Mouse (Mus musculus) kidney, embryonic 15.5 days (tissue): ENCODE measurements around the gene Itgal. TPM values are rescaled to one million over a fixed set of nuclear protein-coding genes. Genes with fewer than 3 reads are reported as not detected.
"Not testable (repeated sequence)": the region's sequence is repeated elsewhere in the genome, so short reads cannot be mapped to it uniquely, and the experiment has no call there.

Experiments used
- ATAC-seq: fragments of 200-750 bp; cut with Nextera tagmentation; replicated peaks from 2 replicates; pipeline ENCODE4 v1.8.0; 2017; ENCODE audit warnings: moderate TSS enrichment; ENCODE audit not compliant: low FRiP score
- H3K27ac ChIP-seq: fragments of 300-500 bp; sonication (generic); 2 replicates; pipeline ENCODE4 v1.5.1; 2015; ENCODE audit warnings: mild to moderate bottlenecking, inconsistent platforms
- H3K27me3 ChIP-seq: fragments of 300-500 bp; sonication (generic); 2 replicates; pipeline ENCODE4 v1.6.1; 2015; ENCODE audit warnings: inconsistent platforms
- H3K36me3 ChIP-seq: fragments of 300-500 bp; sonication (generic); 2 replicates; pipeline ENCODE4 v1.6.1; 2015; ENCODE audit warnings: inconsistent platforms
- H3K4me1 ChIP-seq: fragments of 300-500 bp; sonication (generic); 2 replicates; pipeline ENCODE4 v1.6.1; 2015; ENCODE audit warnings: inconsistent platforms
- H3K4me2 ChIP-seq: fragments of 300-500 bp; sonication (generic); 2 replicates; pipeline ENCODE4 v1.6.1; 2015; ENCODE audit warnings: moderate library complexity, mild to moderate bottlenecking, inconsistent platforms
- H3K4me3 ChIP-seq: fragments of 300-500 bp; sonication (generic); replicated peaks from 2 replicates; pipeline ENCODE4 v1.5.1; 2015; ENCODE audit warnings: mild to moderate bottlenecking, inconsistent platforms
- H3K9ac ChIP-seq: fragments of 300-500 bp; sonication (generic); 2 replicates; pipeline ENCODE4 v1.6.1; 2015; ENCODE audit warnings: mild to moderate bottlenecking, inconsistent platforms
- H3K9me3 ChIP-seq: fragments of 300-500 bp; sonication (generic); replicated peaks from 2 replicates; pipeline ENCODE4 v1.6.1; 2016; ENCODE audit warnings: inconsistent platforms
- WGBS: fragments of 180-500 bp; shearing (Covaris S2); methylation state at CpG from one replicate; pipeline ENCODE4 v1.1.7; 2015; ENCODE audit warnings: mixed read lengths; 5-methylcytosine and 5-hydroxymethylcytosine counted together
- polyA plus RNA-seq: library from polyadenylated mRNA; unstranded; fragments of >200 nt; fragmentation: Nextera tagmentation; extraction: Ambion mirVana; gene quantifications from 2 replicates; pipeline ENCODE4 v1.2.1, GENCODE M21; 2015

Itgal gene
- polyA plus RNA-seq, 1 experiment from 2014 or later, result 1.2 TPM

- peak overlapping the region; percentile 85 for H3K4me3 ChIP-seq
- no peaks in the 10 kb centered on the region for H3K9me3 ChIP-seq
- WGBS, result under 1% methylated on average over 41 of the region's 42 CpGs
- H3K27ac ChIP-seq, result peak overlapping the region; percentile 99
- H3K4me1 ChIP-seq, result peaks cover 43% of the 10 kb centered on the region
- peak overlapping the region; percentile 83 for H3K4me2 ChIP-seq
- peaks cover 31% of the 10 kb centered on the region for H3K36me3 ChIP-seq
- no peaks in the 10 kb centered on the region for H3K27me3 ChIP-seq
- peak overlapping the region; percentile 91 for H3K9ac ChIP-seq
- ATAC-seq, result peak; percentile 65
Measured at GRCm38 (mm10) chr7:127345092-127345491, 49.0 kb downstream of the Itgal start.

GRCm38 (mm10) chr7:127345512-127346325, 49.7 kb downstream of the Itgal start, which contains the start of gene Zfp768:
Gene Zfp768 (minus strand): TSS chr7:127345589.
- Histone ChIP-seq H3K9me3 (no peaks in the 10 kb centered on the region), H3K4me2 (peak within 1 kb of the TSS; percentile 83)

GRCm38 (mm10) chr7:127346676-127347075, 50.6 kb downstream of the Itgal start:
- H3K9ac ChIP-seq, result no peak overlapping the region; the same call in 1 of the 2 replicates
- H3K27ac ChIP-seq, result peak overlapping the region; percentile 99; the same call in 1 of the 2 replicates
- H3K27me3 ChIP-seq, result no peaks in the 10 kb centered on the region
- WGBS, result 17% methylated on average over 8 of the region's 8 CpGs
- peaks cover 38% of the 10 kb centered on the region for H3K4me1 ChIP-seq
- ATAC-seq, result no peak
- H3K9me3 ChIP-seq, result no peaks in the 10 kb centered on the region
- peaks cover 24% of the 10 kb centered on the region for H3K36me3 ChIP-seq
- peak overlapping the region; percentile 85 for H3K4me3 ChIP-seq
- H3K4me2 ChIP-seq, result peak overlapping the region; percentile 83

More at GRCm38 (mm10) chr7:127345512-127346325, 49.7 kb downstream of the Itgal start, which contains the start of gene Zfp768:
- Histone ChIP-seq H3K9ac (peak within 1 kb of the TSS; percentile 91), H3K27ac (peak within 1 kb of the TSS; percentile 99), H3K27me3 (no peaks in the 10 kb centered on the region), H3K4me1 (peaks cover 43% of the 10 kb centered on the region), H3K36me3 (peaks cover 31% of the 10 kb centered on the region), H3K4me3 (peak within 1 kb of the TSS; percentile 85)
- ATAC-seq, result peak; percentile 93
- WGBS, result under 1% methylated on average over 75 of the region's 76 CpGs

GRCm38 (mm10) chr7:127351230-127352004, 55.4 kb downstream of the Itgal start:
- no peak overlapping the region for H3K9ac ChIP-seq
- H3K4me3 ChIP-seq, result no peak overlapping the region
- H3K36me3 ChIP-seq, result no peaks in the 10 kb centered on the region
- ATAC-seq, result no peak
- no peaks in the 10 kb centered on the region for H3K9me3 ChIP-seq
- peaks cover 11% of the 10 kb centered on the region for H3K4me1 ChIP-seq
- H3K27me3 ChIP-seq, result peaks cover under 1% of the 10 kb centered on the region; the same call in 1 of the 2 replicates
- H3K27ac ChIP-seq, result no peak overlapping the region
- H3K4me2 ChIP-seq, result no peak overlapping the region
- 88% methylated on average over 5 of the region's 5 CpGs for WGBS

GRCm38 (mm10) chr7:127355796-127356195, 59.7 kb downstream of the Itgal start:
- no peaks in the 10 kb centered on the region for H3K36me3 ChIP-seq

GRCm38 (mm10) chr7:127357871-127358270, 61.8 kb downstream of the Itgal start:
- Histone ChIP-seq H3K27ac (no peak overlapping the region), H3K4me3 (no peak overlapping the region), H3K4me1 (no peaks in the 10 kb centered on the region), H3K27me3 (peaks cover 36% of the 10 kb centered on the region), H3K9me3 (no peaks in the 10 kb centered on the region), H3K9ac (no peak overlapping the region), H3K36me3 (no peaks in the 10 kb centered on the region), H3K4me2 (no peak overlapping the region)
- no peak for ATAC-seq
- WGBS, result 64% methylated on average over 2 of the region's 2 CpGs

More at GRCm38 (mm10) chr7:127355796-127356195, 59.7 kb downstream of the Itgal start:
- Histone ChIP-seq H3K4me3 (no peak overlapping the region), H3K4me1 (no peaks in the 10 kb centered on the region), H3K4me2 (no peak overlapping the region), H3K9me3 (no peaks in the 10 kb centered on the region), H3K9ac (no peak overlapping the region), H3K27ac (no peak overlapping the region), H3K27me3 (peaks cover 25% of the 10 kb centered on the region)
- no peak for ATAC-seq
- WGBS, result 61% methylated on average over 3 of the region's 3 CpGs

- Histone ChIP-seq H3K36me3 (no peaks in the 10 kb centered on the region), H3K27ac (no peak overlapping the region), H3K4me1 (peaks cover 3% of the 10 kb centered on the region; the same call in 1 of the 2 replicates), H3K27me3 (peaks cover 39% of the 10 kb centered on the region), H3K9ac (no peak overlapping the region), H3K4me3 (no peak overlapping the region), H3K4me2 (no peak overlapping the region), H3K9me3 (no peaks in the 10 kb centered on the region)
- WGBS, result 77% methylated on average over 4 of the region's 4 CpGs
- no peak for ATAC-seq
Measured at GRCm38 (mm10) chr7:127358472-127358871, 62.4 kb downstream of the Itgal start.

GRCm38 (mm10) chr7:127360265-127360664, 64.2 kb downstream of the Itgal start:
- no peak for ATAC-seq
- Histone ChIP-seq H3K36me3 (no peaks in the 10 kb centered on the region), H3K4me3 (no peak overlapping the region), H3K27me3 (peaks cover 50% of the 10 kb centered on the region), H3K9me3 (no peaks in the 10 kb centered on the region), H3K27ac (no peak overlapping the region), H3K9ac (no peak overlapping the region), H3K4me1 (peaks cover 7% of the 10 kb centered on the region; the same call in 1 of the 2 replicates), H3K4me2 (no peak overlapping the region)
- WGBS, result 75% methylated on average over 4 of the region's 4 CpGs

GRCm38 (mm10) chr7:127361449-127361848, 65.4 kb downstream of the Itgal start:
- ATAC-seq, result no peak
- Histone ChIP-seq H3K36me3 (no peaks in the 10 kb centered on the region), H3K4me3 (no peak overlapping the region), H3K9me3 (no peaks in the 10 kb centered on the region), H3K4me2 (no peak overlapping the region), H3K27ac (no peak overlapping the region), H3K4me1 (peaks cover 7% of the 10 kb centered on the region; the same call in 1 of the 2 replicates), H3K9ac (no peak overlapping the region), H3K27me3 (peaks cover 50% of the 10 kb centered on the region)
- WGBS, result 47% methylated on average over 13 of the region's 13 CpGs

GRCm38 (mm10) chr7:127362418-127362817, 66.4 kb downstream of the Itgal start:
- not testable (repeated sequence) for H3K9ac ChIP-seq, H3K36me3 ChIP-seq, H3K27ac ChIP-seq, H3K9me3 ChIP-seq, H3K4me1 ChIP-seq, ATAC-seq
- H3K4me2 ChIP-seq, result peak overlapping the region; percentile 51
- peaks cover 43% of the 10 kb centered on the region for H3K27me3 ChIP-seq
- 24% methylated on average over 13 of the region's 13 CpGs for WGBS
- H3K4me3 ChIP-seq, result 0 out of 2 replicates have a peak overlapping the region, but pooled peaks have one; percentile 23

GRCm38 (mm10) chr7:127363475-127363921, 67.4 kb downstream of the Itgal start:
- no peaks in the 10 kb centered on the region for H3K36me3 ChIP-seq
- H3K4me3 ChIP-seq, result peak overlapping the region; percentile 43
- no peak; the same call in 1 of the 2 replicates for ATAC-seq
- H3K4me2 ChIP-seq, result peak overlapping the region; percentile 80
- peaks cover 39% of the 10 kb centered on the region for H3K27me3 ChIP-seq
- H3K27ac ChIP-seq, result no peak overlapping the region
- 2% methylated on average over 24 of the region's 24 CpGs for WGBS
- no peaks in the 10 kb centered on the region for H3K9me3 ChIP-seq
- peak overlapping the region; percentile 54 for H3K9ac ChIP-seq
- H3K4me1 ChIP-seq, result peaks cover 7% of the 10 kb centered on the region; the same call in 1 of the 2 replicates
